Comparison of ENCODE assay signal across 8 mouse cellular contexts in the genomic region with DNA sequence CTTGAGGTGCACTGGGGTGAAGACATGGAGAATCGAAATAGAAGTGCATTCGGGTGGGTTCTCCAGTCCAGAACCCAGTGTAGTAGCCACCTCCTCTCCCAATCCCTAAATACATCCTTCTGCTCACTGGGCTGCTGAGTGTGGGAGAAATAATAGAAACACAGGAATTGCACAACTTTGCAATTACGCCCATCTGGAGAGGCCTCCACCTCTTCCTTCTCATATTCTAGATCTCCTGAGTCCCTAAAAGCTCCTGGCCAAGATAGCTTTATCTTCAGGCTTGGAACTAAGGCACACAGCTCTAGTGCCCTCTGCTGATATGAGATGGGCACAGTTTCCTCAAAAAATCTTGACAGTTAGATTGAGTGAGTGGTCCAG. TPM values are rescaled to one million over a fixed set of nuclear protein-coding genes. Genes with fewer than 3 reads are reported as not detected.
A peak's percentile ranks its signal among the peaks of the same experiment; 100 is the strongest.
DNase-seq lines count a peak whose midpoint lies in the region; ATAC-seq lines count a peak whose summit lies in the region.

No protein-coding gene starts in this region.

- DNase-seq in heart, adult 18-20 months: peak; percentile 65 to 68
- DNase-seq in heart, postnatal 14 days: no peak
- peak; percentile 65 for DNase-seq in brain, adult 2 months (ENCODE audit: low read depth, low spot score)
- DNase-seq in retina, embryonic 14.5 days (ENCODE audit: low spot score): peak; percentile 72
- DNase-seq in ovary, postnatal 14 days (ENCODE audit: low spot score): no peak
- DNase-seq in testis, postnatal 10 days (ENCODE audit: low spot score): no peak

- no peak overlapping the region for H3K27ac ChIP-seq in heart, embryonic 12.5 days (ENCODE audit: poor library complexity, severe bottlenecking)
- no peak overlapping the region for H3K27ac ChIP-seq in liver, embryonic 12.5 days

- H3K27me3 ChIP-seq in heart, embryonic 12.5 days (replicated peaks): no peaks in the 10 kb centered on the region
- H3K27me3 ChIP-seq in liver, embryonic 12.5 days (replicated peaks): peaks cover 63% of the 10 kb centered on the region

- WGBS in heart, embryonic 12.5 days: 34% methylated on average over 3 of the region's 3 CpGs
- 23% methylated on average over 3 of the region's 3 CpGs for WGBS in liver, embryonic 12.5 days (ENCODE audit: insufficient replicate concordance)

- H3K4me2 ChIP-seq in heart, embryonic 12.5 days: peak overlapping the region; percentile 95
- peak overlapping the region; percentile 71; the same call in 1 of the 2 replicates for H3K4me2 ChIP-seq in liver, embryonic 12.5 days

- H3K4me1 ChIP-seq in heart, embryonic 12.5 days (replicated peaks): peaks cover 30% of the 10 kb centered on the region
- H3K4me1 ChIP-seq in liver, embryonic 12.5 days: peaks cover 37% of the 10 kb centered on the region

- no peak overlapping the region for H3K9ac ChIP-seq in heart, embryonic 12.5 days
- H3K9ac ChIP-seq in liver, embryonic 12.5 days: no peak overlapping the region

- no peaks in the 10 kb centered on the region for H3K36me3 ChIP-seq in heart, embryonic 12.5 days
- H3K36me3 ChIP-seq in liver, embryonic 12.5 days: no peaks in the 10 kb centered on the region

- H3K4me3 ChIP-seq in heart, embryonic 12.5 days: peak overlapping the region; percentile 82; the same call in 1 of the 2 replicates
- H3K4me3 ChIP-seq in liver, embryonic 12.5 days: no peak overlapping the region

- H3K9me3 ChIP-seq in heart, embryonic 12.5 days (replicated peaks): no peaks in the 10 kb centered on the region
- H3K9me3 ChIP-seq in liver, embryonic 12.5 days (replicated peaks): no peaks in the 10 kb centered on the region

- intact Hi-C loops in heart, postnatal 14 days (cut with DNase I): loop anchor here (1.0 to 2.0 kb wide), 2 partner anchors 85 to 143 kb away; no protein-coding TSS in a partner anchor

- no peak for ATAC-seq in heart, embryonic 12.5 days (ENCODE audit: insufficient number of reproducible peaks, low FRiP score)
- ATAC-seq in liver, embryonic 12.5 days: no peak

RNA-seq across cellular contexts. Expression of a gene that starts 0.9 kb away (rescaled TPM):
- 1 to 10 TPM; 5.4 to 6.3 TPM for total RNA-seq in heart, adult 18-20 months (2021)
- total RNA-seq in heart, postnatal 14 days (2021): 1 to 10 TPM; 8.8 to 9.9 TPM
- polyA plus RNA-seq in heart, embryonic 12.5 days (2016; fragmentation: Nextera tagmentation; extraction: Ambion mirVana): 19.6 and 20.1 TPM in 2 replicates
- 2.4 and 2.7 TPM in 2 replicates for polyA plus RNA-seq in liver, embryonic 12.5 days (2016; fragmentation: Nextera tagmentation; extraction: Ambion mirVana)

Comparison
In these comparisons a context has a peak if more than half of its experiments do, and no peak if none do; other contexts are left out.
1. DNase-seq: peak in heart, adult 18-20 months (2 of 2), brain, adult 2 months (single experiment) and retina, embryonic 14.5 days (single experiment); none in heart, postnatal 14 days (0 of 2), ovary, postnatal 14 days (single experiment) and testis, postnatal 10 days (single experiment).